Mouse (Mus musculus): ENCODE measurements around the gene Tm9sf4. TPM values are rescaled to one million over a fixed set of nuclear protein-coding genes. Genes with fewer than 3 reads are reported as not detected.
A peak's percentile ranks its signal among the peaks of the same experiment; 100 is the strongest.

The Tm9sf4 gene
- total and polyA plus RNA-seq, 3 experiments: 34.5 to 51.8 (median 43.3) TPM

DNA sequence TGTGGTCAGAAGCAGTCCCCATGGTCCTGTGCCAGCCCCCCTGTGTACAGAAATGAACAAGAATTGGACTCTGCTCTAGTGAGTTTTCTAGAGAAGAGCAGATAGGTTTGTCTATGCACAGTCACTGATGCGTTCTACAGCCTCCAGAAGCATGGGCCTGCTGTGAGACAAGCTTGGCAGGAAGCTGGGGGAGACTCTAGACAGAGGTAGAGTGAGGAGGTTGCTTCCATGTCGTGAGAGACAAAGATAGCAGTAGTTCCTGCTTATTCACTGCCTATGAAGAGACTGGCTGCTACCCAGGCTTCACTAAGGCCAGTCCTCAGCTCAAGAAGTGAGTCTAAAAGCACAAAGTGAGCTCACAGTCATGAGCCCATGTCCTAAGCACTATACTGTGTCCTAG is 30.1 kb downstream of the Tm9sf4 start:
- Histone ChIP-seq H3K36me3 (ENCODE audit: control insufficient read depth, insufficient read depth, low read length) (no peaks in the 10 kb centered on the region), H3K79me2 (replicated peaks; ENCODE audit: control insufficient read depth, insufficient read depth, low read length) (no peaks in the 10 kb centered on the region), H3K9ac (ENCODE audit: low read depth, low read length) (no peak overlapping the region), H3K4me3 (no peak overlapping the region), H3K4me1 (ENCODE audit: control insufficient read depth, insufficient read depth, low read length) (no peaks in the 10 kb centered on the region), H3K27me3 (ENCODE audit: control insufficient read depth, insufficient read depth, low read length) (no peaks in the 10 kb centered on the region), H3K27ac (no peak overlapping the region)
- WGBS: 45% methylated on average over 2 of the region's 2 CpGs
- no peak for TF ChIP-seq POLR2A (IDR thresholded peaks at IDR 0.05; ENCODE audit: insufficient read depth, low read depth, low read length)
- TF ChIP-seq CTCF (IDR thresholded peaks at IDR 0.05): no peak
- TF ChIP-seq EP300 (IDR thresholded peaks at IDR 0.05; ENCODE audit: insufficient read depth, low read depth, low read length): no peak
- intact Hi-C loops (cut with DNase I): no loop called here
- no peak for DNase-seq

- TF ChIP-seq EP300 (IDR thresholded peaks at IDR 0.05; ENCODE audit: insufficient read depth, low read depth, low read length) (no peak), CTCF (IDR thresholded peaks at IDR 0.05) (no peak), POLR2A (IDR thresholded peaks at IDR 0.05; ENCODE audit: insufficient read depth, low read depth, low read length) (no peak)
- H3K36me3 ChIP-seq (ENCODE audit: control insufficient read depth, insufficient read depth, low read length): no peaks in the 10 kb centered on the region
- no peaks in the 10 kb centered on the region for H3K27me3 ChIP-seq (ENCODE audit: control insufficient read depth, insufficient read depth, low read length)
- WGBS: 91% methylated on average over 3 of the region's 3 CpGs
- no peak overlapping the region for H3K9ac ChIP-seq (ENCODE audit: low read depth, low read length)
- no peaks in the 10 kb centered on the region; the same call in 1 of the 2 replicates for H3K4me1 ChIP-seq (ENCODE audit: control insufficient read depth, insufficient read depth, low read length)
- H3K79me2 ChIP-seq (replicated peaks; ENCODE audit: control insufficient read depth, insufficient read depth, low read length): no peaks in the 10 kb centered on the region
- no peak overlapping the region for H3K27ac ChIP-seq
- intact Hi-C loops (cut with DNase I): no loop called here
- H3K4me3 ChIP-seq: no peak overlapping the region
- no peak for DNase-seq
Observed at GRCm38 (mm10) chr2:153194255-153194654, 33.2 kb downstream of the Tm9sf4 start.

GRCm38 (mm10) chr2:153198485-153198884 is 37.4 kb downstream of the Tm9sf4 start:
- no peaks in the 10 kb centered on the region for H3K27me3 ChIP-seq (ENCODE audit: control insufficient read depth, insufficient read depth, low read length)
- TF ChIP-seq EP300 (IDR thresholded peaks at IDR 0.05; ENCODE audit: insufficient read depth, low read depth, low read length) (no peak), POLR2A (IDR thresholded peaks at IDR 0.05; ENCODE audit: insufficient read depth, low read depth, low read length) (no peak), CTCF (IDR thresholded peaks at IDR 0.05) (no peak)
- H3K4me1 ChIP-seq (ENCODE audit: control insufficient read depth, insufficient read depth, low read length): no peaks in the 10 kb centered on the region; the same call in 1 of the 2 replicates
- H3K36me3 ChIP-seq (ENCODE audit: control insufficient read depth, insufficient read depth, low read length): no peaks in the 10 kb centered on the region
- H3K9ac ChIP-seq (ENCODE audit: low read depth, low read length): no peak overlapping the region
- H3K27ac ChIP-seq: no peak overlapping the region
- H3K79me2 ChIP-seq (replicated peaks; ENCODE audit: control insufficient read depth, insufficient read depth, low read length): no peaks in the 10 kb centered on the region
- H3K4me3 ChIP-seq: no peak overlapping the region
- 22% methylated on average over 5 of the region's 5 CpGs for WGBS
- intact Hi-C loops (cut with DNase I): no loop called here
- peak in 1 of 2 experiments; percentile 32 for DNase-seq

GRCm38 (mm10) chr2:153199114-153199513 is 38.0 kb downstream of the Tm9sf4 start:
- no peaks in the 10 kb centered on the region; the same call in 1 of the 2 replicates for H3K36me3 ChIP-seq (ENCODE audit: control insufficient read depth, insufficient read depth, low read length)
- H3K4me1 ChIP-seq (ENCODE audit: control insufficient read depth, insufficient read depth, low read length): no peaks in the 10 kb centered on the region; the same call in none of the 2 replicates
- intact Hi-C loops (cut with DNase I): no loop called here
- no peak overlapping the region for H3K27ac ChIP-seq
- no peak for DNase-seq
- H3K79me2 ChIP-seq (replicated peaks; ENCODE audit: control insufficient read depth, insufficient read depth, low read length): no peaks in the 10 kb centered on the region
- H3K27me3 ChIP-seq (ENCODE audit: control insufficient read depth, insufficient read depth, low read length): no peaks in the 10 kb centered on the region
- TF ChIP-seq EP300 (IDR thresholded peaks at IDR 0.05; ENCODE audit: insufficient read depth, low read depth, low read length) (no peak), POLR2A (IDR thresholded peaks at IDR 0.05; ENCODE audit: insufficient read depth, low read depth, low read length) (no peak), CTCF (IDR thresholded peaks at IDR 0.05) (no peak)
- WGBS: 63% methylated on average over 2 of the region's 2 CpGs
- H3K4me3 ChIP-seq: no peak overlapping the region
- H3K9ac ChIP-seq (ENCODE audit: low read depth, low read length): no peak overlapping the region

- no peak for TF ChIP-seq POLR2A (IDR thresholded peaks at IDR 0.05; ENCODE audit: insufficient read depth, low read depth, low read length)
- TF ChIP-seq CTCF (IDR thresholded peaks at IDR 0.05): no peak
- TF ChIP-seq EP300 (IDR thresholded peaks at IDR 0.05; ENCODE audit: insufficient read depth, low read depth, low read length): no peak
- Histone ChIP-seq H3K36me3 (ENCODE audit: control insufficient read depth, insufficient read depth, low read length) (no peaks in the 10 kb centered on the region; the same call in 1 of the 2 replicates), H3K4me3 (no peak overlapping the region), H3K27me3 (ENCODE audit: control insufficient read depth, insufficient read depth, low read length) (no peaks in the 10 kb centered on the region), H3K79me2 (replicated peaks; ENCODE audit: control insufficient read depth, insufficient read depth, low read length) (no peaks in the 10 kb centered on the region), H3K9ac (ENCODE audit: low read depth, low read length) (no peak overlapping the region), H3K4me1 (ENCODE audit: control insufficient read depth, insufficient read depth, low read length) (no peaks in the 10 kb centered on the region; the same call in none of the 2 replicates), H3K27ac (no peak overlapping the region)
- intact Hi-C loops (cut with DNase I): no loop called here
- DNase-seq: no peak
- 92% methylated on average over 1 of the region's 1 CpGs for WGBS
Observed at GRCm38 (mm10) chr2:153202766-153203165, 41.7 kb downstream of the Tm9sf4 start.

GRCm38 (mm10) chr2:153208149-153208548 is 47.0 kb downstream of the Tm9sf4 start:
- Histone ChIP-seq H3K4me3 (no peak overlapping the region), H3K79me2 (replicated peaks; ENCODE audit: control insufficient read depth, insufficient read depth, low read length) (no peaks in the 10 kb centered on the region), H3K36me3 (ENCODE audit: control insufficient read depth, insufficient read depth, low read length) (no peaks in the 10 kb centered on the region; the same call in 1 of the 2 replicates), H3K9ac (ENCODE audit: low read depth, low read length) (no peak overlapping the region), H3K4me1 (ENCODE audit: control insufficient read depth, insufficient read depth, low read length) (no peaks in the 10 kb centered on the region; the same call in 1 of the 2 replicates), H3K27me3 (ENCODE audit: control insufficient read depth, insufficient read depth, low read length) (no peaks in the 10 kb centered on the region), H3K27ac (no peak overlapping the region)
- WGBS: 88% methylated on average over 2 of the region's 2 CpGs
- DNase-seq: no peak
- TF ChIP-seq EP300 (IDR thresholded peaks at IDR 0.05; ENCODE audit: insufficient read depth, low read depth, low read length): no peak
- TF ChIP-seq POLR2A (IDR thresholded peaks at IDR 0.05; ENCODE audit: insufficient read depth, low read depth, low read length): no peak
- no peak for TF ChIP-seq CTCF (IDR thresholded peaks at IDR 0.05)
- intact Hi-C loops (cut with DNase I): no loop called here
